Mouse (Mus musculus) gastrocnemius, postnatal 25 days (tissue): ENCODE measurements around the gene Lrp8. TPM values are rescaled to one million over a fixed set of nuclear protein-coding genes. Genes with fewer than 3 reads are reported as not detected.

Experiments used
- DNase-seq: peaks from one replicate; pipeline ENCODE4 v3.0.0; 2022
- total RNA-seq, 2 experiments: library from RNA; stranded (reverse); gene quantifications; 1 replicate in 1 of 2; 2 replicates in 1 of 2; pipeline ENCODE4 v1.2.3; 2021

Lrp8 gene
- total RNA-seq, 2 experiments from 2014 or later: 0.29 TPM; not detected in 1

GRCm38 (mm10) chr4:107846795-107847194 lies 44.7 kb downstream of the Lrp8 start:
- DNase-seq: no peak

DNA sequence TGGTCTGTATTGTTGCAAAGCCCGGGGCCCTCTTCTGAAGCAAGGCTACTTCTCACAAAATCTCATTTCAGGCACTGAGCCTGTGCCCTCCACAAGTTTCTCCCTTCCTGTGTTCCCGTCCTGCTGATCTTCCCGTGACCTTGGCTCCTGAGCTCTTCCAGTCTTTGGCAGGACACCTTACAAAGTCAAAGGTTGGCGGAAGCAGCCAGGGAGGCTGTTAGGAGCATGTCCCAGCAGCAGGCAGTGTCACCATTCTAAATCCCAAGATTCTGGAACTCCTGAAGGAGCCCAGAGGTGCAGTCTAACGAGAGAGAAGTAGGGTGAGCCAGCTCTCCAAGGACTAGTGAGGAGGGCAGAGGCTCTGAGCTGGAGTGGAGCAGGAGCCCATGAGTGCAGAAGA lies 46.5 kb downstream of the Lrp8 start:
- DNase-seq: no peak

- DNase-seq: no peak
These were observed 47.6 kb downstream of the Lrp8 start for GRCm38 (mm10) chr4:107849621-107850020.

GRCm38 (mm10) chr4:107850091-107850490 lies 48.0 kb downstream of the Lrp8 start:
- no peak for DNase-seq

DNA sequence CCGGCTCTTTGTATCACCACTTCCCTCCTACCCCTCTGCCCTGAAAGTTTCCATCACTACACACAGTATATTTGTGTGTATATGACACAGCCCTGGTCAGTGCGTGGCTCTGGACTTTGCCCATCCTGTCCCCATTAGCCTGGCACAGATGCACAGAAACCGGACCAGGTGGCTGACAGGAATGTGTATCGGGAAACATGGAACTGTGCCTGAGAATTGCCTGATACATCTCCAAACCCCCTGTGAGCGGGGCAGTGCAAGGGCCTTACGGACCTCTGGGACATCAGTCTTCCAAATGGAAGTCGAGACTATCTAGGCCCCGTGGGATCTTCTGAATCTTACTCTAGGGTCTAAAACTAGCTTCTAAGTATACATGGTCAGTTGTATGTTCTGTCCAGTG lies 51.3 kb downstream of the Lrp8 start:
- no peak for DNase-seq

- no peak for DNase-seq
These were observed 51.8 kb downstream of the Lrp8 start for GRCm38 (mm10) chr4:107853836-107854235.

- DNase-seq: no peak
These were observed 55.1 kb downstream of the Lrp8 start for GRCm38 (mm10) chr4:107856958-107857686.

- no peak for DNase-seq
These were observed 56.9 kb downstream of the Lrp8 start for GRCm38 (mm10) chr4:107858995-107859394.

- no peak for DNase-seq
These were observed 62.8 kb downstream of the Lrp8 start for GRCm38 (mm10) chr4:107864866-107865265.

DNA sequence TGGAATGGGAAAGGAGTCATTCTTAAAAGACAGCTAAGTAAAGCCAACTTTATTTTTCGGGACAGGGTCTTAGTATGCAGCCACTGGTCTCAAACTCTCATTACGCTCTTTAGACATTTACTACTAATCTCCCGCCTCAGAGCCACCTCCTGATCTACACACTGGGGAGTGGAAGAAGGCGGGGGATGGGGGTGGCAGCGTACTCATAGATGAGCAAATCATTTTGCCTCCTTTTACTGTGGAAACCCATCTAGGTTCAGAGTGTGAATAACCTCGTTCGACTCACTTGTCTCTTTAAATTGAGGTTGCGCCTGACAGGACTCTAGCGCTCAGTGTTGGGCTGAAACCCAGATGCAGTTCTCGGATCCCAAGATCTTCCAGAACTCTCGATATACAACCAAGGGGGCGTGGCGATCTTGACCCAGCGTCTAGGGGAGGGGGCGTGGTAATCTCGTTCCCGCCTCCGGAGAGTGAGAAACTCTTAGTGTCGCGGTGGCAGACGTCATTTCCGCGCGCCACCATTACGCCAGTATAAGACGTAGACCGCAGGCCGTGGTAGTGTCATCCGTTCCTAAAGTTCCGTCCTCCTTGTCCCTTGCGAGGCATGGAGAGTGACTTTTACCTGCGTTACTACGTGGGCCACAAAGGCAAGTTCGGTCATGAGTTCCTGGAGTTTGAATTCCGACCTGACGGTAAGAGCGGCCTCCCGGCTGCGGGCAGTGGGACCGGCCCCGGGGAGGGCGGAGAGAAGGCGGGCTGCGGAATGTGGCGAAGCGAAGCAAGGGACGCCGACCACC lies 77.4 kb downstream of the Lrp8 start, which contains the start of gene Magoh:
TSS of gene Magoh (plus strand) at position 502 of the 797 bp plus-strand sequence.
- peak; percentile 92 for DNase-seq

DNA sequence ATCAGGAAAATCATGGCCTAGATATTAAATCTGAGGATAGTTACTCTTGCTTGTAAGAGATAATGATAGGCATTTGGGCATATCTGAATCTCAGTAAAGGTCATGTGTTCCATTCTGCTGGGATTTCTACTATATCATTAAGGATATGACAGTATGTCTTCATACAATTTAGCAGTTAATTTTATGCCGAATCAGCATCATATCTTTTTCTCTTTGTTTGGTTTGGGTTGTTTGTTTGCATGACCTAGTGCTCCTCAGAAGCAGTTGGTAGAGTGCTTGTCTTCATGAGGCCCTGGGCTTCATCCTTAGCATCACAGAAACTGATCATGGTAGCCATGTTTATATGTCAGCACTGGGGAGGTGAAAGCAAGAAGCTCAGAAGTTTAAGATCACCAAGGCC lies 79.6 kb downstream of the Lrp8 start:
- no peak for DNase-seq

GRCm38 (mm10) chr4:107886371-107886770 lies 84.3 kb downstream of the Lrp8 start:
- DNase-seq: no peak

DNA sequence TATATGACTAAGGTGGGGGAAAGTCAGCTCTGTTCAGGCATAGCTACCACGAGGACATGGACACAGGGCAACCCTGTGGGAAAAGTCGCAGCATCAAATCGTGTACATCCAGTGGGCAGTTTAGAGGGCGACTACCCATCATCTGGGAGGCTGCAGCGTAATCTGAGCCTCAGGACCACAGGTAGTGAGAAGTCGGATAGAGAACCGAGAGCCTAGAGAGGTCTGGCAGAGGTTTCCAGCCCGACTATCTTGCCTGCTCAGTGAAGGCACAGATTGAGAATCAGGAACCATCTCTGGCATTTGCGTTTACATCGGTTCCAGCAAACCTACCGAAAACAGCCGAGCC lies 87.3 kb downstream of the Lrp8 start:
- DNase-seq: peak; percentile 21

DNA sequence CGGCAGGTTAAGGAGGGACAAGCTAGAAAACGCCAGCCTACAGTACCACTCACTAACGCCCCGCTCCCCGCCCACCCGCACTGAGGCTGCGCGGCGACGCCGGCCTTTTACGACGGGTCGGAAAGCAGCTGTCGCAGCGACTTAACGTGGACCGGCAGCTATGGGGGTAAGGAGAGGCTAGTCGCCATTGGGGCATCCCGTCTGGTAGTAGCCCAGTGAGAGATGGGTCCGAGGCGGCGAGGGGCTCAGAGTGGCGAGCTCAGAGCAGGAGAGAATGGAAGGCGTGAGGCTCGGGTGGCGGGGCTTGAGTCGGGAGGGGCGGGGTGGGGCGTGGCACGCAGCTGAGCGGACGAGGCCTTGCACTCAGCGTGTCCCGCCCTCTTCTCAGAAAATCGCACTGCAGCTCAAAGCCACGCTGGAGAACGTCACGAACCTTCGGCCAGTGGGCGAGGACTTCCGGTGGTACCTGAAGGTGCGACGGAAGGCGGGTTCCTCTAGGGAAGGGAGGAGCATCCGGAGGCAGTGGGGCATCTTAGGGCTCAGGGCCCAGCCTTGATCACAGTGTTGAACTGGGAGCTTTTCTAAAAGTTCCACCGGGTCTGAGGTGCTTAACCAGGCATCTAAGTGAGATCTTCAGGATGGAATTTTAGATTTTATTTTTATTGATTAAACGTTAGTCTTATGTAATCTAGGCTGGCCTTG lies 87.8 kb downstream of the Lrp8 start, which contains the start of gene 0610037L13Rik:
TSS of gene 0610037L13Rik (plus strand) at position 83 of the 702 bp plus-strand sequence.
- peak; percentile 92 for DNase-seq

DNA sequence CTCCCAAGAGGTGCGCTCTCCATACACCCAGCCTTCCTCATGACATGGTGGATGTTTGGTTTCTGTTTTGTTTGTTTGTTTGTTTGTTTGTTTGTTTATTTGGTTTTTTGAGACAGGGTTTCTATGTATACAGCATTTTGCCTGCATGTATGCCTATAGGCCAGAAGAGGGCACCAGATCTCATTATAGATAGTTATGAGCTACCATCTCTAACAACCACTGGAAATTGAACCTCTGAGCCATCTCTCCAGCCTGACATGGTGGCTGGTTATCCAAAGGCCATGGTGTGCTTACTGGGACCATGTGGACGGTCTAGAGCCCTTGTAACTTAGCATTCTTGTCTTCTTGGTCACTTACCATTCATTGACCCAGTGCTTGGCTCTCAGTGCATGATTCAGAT lies 90.6 kb downstream of the Lrp8 start:
- DNase-seq: no peak

- DNase-seq: no peak
These were observed 97.3 kb downstream of the Lrp8 start for GRCm38 (mm10) chr4:107899211-107899927.

- no peak for DNase-seq
These were observed 98.1 kb downstream of the Lrp8 start for GRCm38 (mm10) chr4:107900206-107900605.

DNA sequence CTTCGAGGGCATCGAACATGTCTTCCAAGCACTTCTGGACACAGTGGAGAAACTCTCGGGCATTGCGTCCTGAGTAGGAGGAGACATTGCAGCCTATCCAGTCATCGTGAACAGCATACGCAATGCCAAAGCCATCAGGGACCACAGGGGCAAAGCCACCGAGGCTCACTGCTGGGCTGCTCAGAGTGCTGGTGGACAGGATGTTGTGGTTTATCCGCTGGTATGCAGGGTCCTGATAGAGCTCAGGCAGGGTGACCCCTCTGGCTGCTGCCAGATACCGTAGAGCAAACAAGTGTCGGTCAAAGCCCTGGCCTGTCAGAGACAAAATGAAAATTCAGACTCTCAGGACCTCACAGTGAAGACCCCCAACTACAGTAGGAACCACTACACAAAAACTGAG lies 102.2 kb downstream of the Lrp8 start:
- DNase-seq: no peak

GRCm38 (mm10) chr4:107906561-107906960 lies 104.5 kb downstream of the Lrp8 start:
- DNase-seq: no peak

- DNase-seq: no peak
These were observed 108.0 kb downstream of the Lrp8 start for GRCm38 (mm10) chr4:107910020-107910419.

GRCm38 (mm10) chr4:107920336-107920735 lies 118.3 kb downstream of the Lrp8 start:
- DNase-seq: no peak

DNA sequence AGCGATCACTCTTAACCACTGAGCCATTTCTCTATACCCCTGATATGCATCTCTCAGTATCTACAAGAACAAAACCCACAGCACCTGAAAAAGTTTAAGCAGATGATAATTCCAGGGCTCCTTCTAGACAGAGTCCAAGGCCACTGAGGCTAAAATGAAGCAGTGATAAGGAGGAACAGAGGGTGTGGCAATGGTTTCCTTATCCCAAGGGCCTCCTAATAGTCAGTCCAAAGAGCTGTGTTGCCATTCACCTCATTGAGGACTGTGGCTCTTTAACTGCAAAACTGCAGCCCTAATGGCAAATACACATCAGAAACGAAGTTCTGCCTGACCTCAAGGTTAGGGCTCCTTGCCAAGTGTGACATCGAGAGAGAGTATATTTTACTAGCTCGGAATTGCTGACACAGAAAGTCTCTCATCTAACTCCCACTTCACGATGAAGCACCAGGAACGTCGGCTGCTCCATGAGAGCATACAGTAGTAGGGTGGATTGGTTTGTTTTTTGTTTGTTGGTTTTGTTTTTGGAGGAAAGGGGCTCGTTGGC lies 119.2 kb downstream of the Lrp8 start:
- no peak for DNase-seq
